Comparison of ENCODE assay signal across 10 mouse cellular contexts in the genomic region with DNA sequence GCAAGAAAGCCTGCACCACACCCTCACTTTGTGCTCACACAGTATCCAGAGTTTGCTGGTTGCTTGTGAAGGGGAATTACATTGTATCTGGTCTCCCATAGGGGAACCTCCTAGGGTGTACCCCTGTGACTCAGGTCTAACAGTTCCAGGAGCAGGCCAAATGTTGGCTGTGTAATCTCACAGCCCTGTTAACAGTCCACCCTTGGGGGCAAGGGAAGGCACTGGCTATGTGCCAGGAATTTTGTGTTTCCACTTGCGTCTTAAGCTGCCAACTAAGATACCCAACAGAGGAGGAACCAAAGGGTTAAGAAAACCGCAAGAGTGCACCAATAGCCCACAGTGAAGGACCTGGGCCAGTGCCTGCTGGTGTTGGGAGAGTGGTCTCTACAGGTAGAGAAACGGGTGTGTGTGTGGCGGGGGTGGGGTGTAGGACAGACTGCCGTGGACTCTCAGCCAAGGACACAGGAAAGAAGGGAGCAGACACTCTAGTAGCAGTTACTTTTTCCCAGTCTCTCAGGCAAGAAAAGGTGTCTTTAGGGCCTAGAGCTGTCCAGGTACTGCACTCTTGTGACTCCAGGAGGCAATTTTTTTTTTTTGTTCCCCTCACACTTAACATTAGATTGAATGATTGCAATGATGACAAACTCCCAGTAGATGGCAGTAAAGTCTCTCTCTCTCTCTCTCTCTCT. TPM values are rescaled to one million over a fixed set of nuclear protein-coding genes. Genes with fewer than 3 reads are reported as not detected.
DNase-seq lines count a peak whose midpoint lies in the region; ATAC-seq and TF ChIP-seq lines count a peak whose summit lies in the region.
"Had no signal": no experiment of that assay in that cellular context is flagged by ENCODE, and none has a peak within 500 bp of the region (broad histone marks: within the 10 kb centered on the region; RNA-seq: fewer than 3 reads in every experiment).

No protein-coding gene starts in this region.

- no peak overlapping the region for H3K4me2 ChIP-seq in embryonic facial prominence, embryonic 11.5 days (ENCODE audit: low read depth, low read length)
- peak overlapping the region; percentile 45 for H3K4me2 ChIP-seq in heart, embryonic 15.5 days

- TF ChIP-seq CTCF in lung, adult 2 months (IDR thresholded peaks at IDR 0.05; ENCODE audit: insufficient read depth, low read length) = no peak

- no peak overlapping the region for H3K4me3 ChIP-seq in embryonic facial prominence, embryonic 11.5 days (ENCODE audit: low read depth, low read length)
- H3K4me3 ChIP-seq in embryonic facial prominence, embryonic 10.5 days = no peak overlapping the region
- H3K4me3 ChIP-seq in lung, adult 2 months (replicated peaks; ENCODE audit: extremely low read depth, low read depth, low read length) = no peak overlapping the region
- H3K4me3 ChIP-seq in heart, embryonic 15.5 days = peak overlapping the region; percentile 5; the same call in 1 of the 2 replicates
- H3K4me3 ChIP-seq: megakaryocyte, embryonic 14.5 days had no signal

- no peaks in the 10 kb centered on the region for H3K27me3 ChIP-seq in embryonic facial prominence, embryonic 11.5 days (ENCODE audit: control insufficient read depth, insufficient read depth, low read length)
- no peaks in the 10 kb centered on the region for H3K27me3 ChIP-seq in embryonic facial prominence, embryonic 10.5 days (replicated peaks; ENCODE audit: low read depth, poor library complexity, severe bottlenecking)
- H3K27me3 ChIP-seq in heart, embryonic 15.5 days = peaks cover 5% of the 10 kb centered on the region; the same call in 1 of the 2 replicates
- H3K27me3 ChIP-seq in splenic B cell, adult 2 months (ENCODE audit: control insufficient read depth, insufficient read depth, low read length, poor library complexity, severe bottlenecking) = no peaks in the 10 kb centered on the region

- H3K9ac ChIP-seq in embryonic facial prominence, embryonic 11.5 days (replicated peaks; ENCODE audit: low read length) = no peak overlapping the region
- no peak overlapping the region for H3K9ac ChIP-seq in heart, embryonic 15.5 days

- no peaks in the 10 kb centered on the region for H3K9me3 ChIP-seq in embryonic facial prominence, embryonic 11.5 days (replicated peaks; ENCODE audit: control insufficient read depth, low read length)
- H3K9me3 ChIP-seq in embryonic facial prominence, embryonic 10.5 days = no peaks in the 10 kb centered on the region
- H3K9me3 ChIP-seq in heart, embryonic 15.5 days (replicated peaks) = no peaks in the 10 kb centered on the region

- ATAC-seq in embryonic facial prominence, embryonic 11.5 days (replicated peaks; ENCODE audit: insufficient number of reproducible peaks, low FRiP score, low TSS enrichment, low read depth) = no peak
- ATAC-seq in heart, embryonic 15.5 days (replicated peaks; ENCODE audit: insufficient number of reproducible peaks, insufficient read depth, low FRiP score, low read depth) = no peak
- ATAC-seq: Patski had no signal

- no peaks in the 10 kb centered on the region for H3K36me3 ChIP-seq in embryonic facial prominence, embryonic 11.5 days (replicated peaks; ENCODE audit: control insufficient read depth, insufficient read depth, low read depth, low read length)
- H3K36me3 ChIP-seq in embryonic facial prominence, embryonic 10.5 days (replicated peaks) = no peaks in the 10 kb centered on the region
- H3K36me3 ChIP-seq in heart, embryonic 15.5 days = no peaks in the 10 kb centered on the region
- no peaks in the 10 kb centered on the region for H3K36me3 ChIP-seq in splenic B cell, adult 2 months (ENCODE audit: control insufficient read depth, insufficient read depth, low read length, poor library complexity, severe bottlenecking)

- H3K4me1 ChIP-seq in embryonic facial prominence, embryonic 11.5 days (ENCODE audit: control insufficient read depth, insufficient read depth, low read length) = no peaks in the 10 kb centered on the region
- H3K4me1 ChIP-seq in embryonic facial prominence, embryonic 10.5 days = peaks cover 18% of the 10 kb centered on the region
- no peaks in the 10 kb centered on the region for H3K4me1 ChIP-seq in lung, adult 2 months (ENCODE audit: control insufficient read depth, insufficient read depth, low read length)
- peaks cover 12% of the 10 kb centered on the region for H3K4me1 ChIP-seq in heart, embryonic 15.5 days (replicated peaks)
- H3K4me1 ChIP-seq: megakaryocyte, embryonic 14.5 days had no signal

- H3K27ac ChIP-seq in embryonic facial prominence, embryonic 11.5 days (replicated peaks; ENCODE audit: low read depth, low read length) = no peak overlapping the region
- H3K27ac ChIP-seq in embryonic facial prominence, embryonic 10.5 days (replicated peaks) = no peak overlapping the region
- H3K27ac ChIP-seq in heart, embryonic 15.5 days = peak overlapping the region; percentile 76

- peak; percentile 71 for DNase-seq in embryonic facial prominence, embryonic 11.5 days (ENCODE audit: low spot score)
- no peak for DNase-seq in embryonic facial prominence, embryonic 10.5 days (ENCODE audit: low spot score)
- DNase-seq in lung, postnatal 36 days = peak; percentile 14
- no peak for DNase-seq in lung, adult 2 months
- DNase-seq in splenic B cell, adult 2 months (ENCODE audit: low read depth, low spot score) = peak; percentile 59
- DNase-seq in adrenal gland, adult 8-10 months = no peak
- DNase-seq in layer of hippocampus, adult 8-10 months (ENCODE audit: low spot score in 2 of 2) = no peak

- no peak for TF ChIP-seq POLR2A in lung, adult 2 months (IDR thresholded peaks at IDR 0.05; ENCODE audit: borderline replicate concordance, extremely low read depth, low read depth, low read length)

- 61% methylated on average over 5 of the region's 5 CpGs for WGBS in embryonic facial prominence, embryonic 11.5 days
- 68% methylated on average over 5 of the region's 5 CpGs for WGBS in embryonic facial prominence, embryonic 10.5 days
- 45% methylated on average over 5 of the region's 5 CpGs for WGBS in lung, adult 2 months
- WGBS in heart, embryonic 15.5 days = 29% methylated on average over 5 of the region's 5 CpGs

RNA-seq across cellular contexts. Expression of a gene that starts 10.1 kb away (rescaled TPM):
- polyA plus RNA-seq in embryonic facial prominence, embryonic 11.5 days (2014; fragmentation: Nextera tagmentation; extraction: Ambion mirVana) = 0.57 and 0.72 TPM in 2 replicates
- polyA plus RNA-seq in embryonic facial prominence, embryonic 10.5 days (2016; fragmentation: Nextera tagmentation; extraction: Ambion mirVana) = 0.05 and 0.06 TPM in 2 replicates
- 0.03 TPM in 1 of 2 replicates, not detected in the other for polyA plus RNA-seq in lung, adult 2 months (2012; rRNA removed)
- polyA plus RNA-seq in heart, embryonic 15.5 days (2015; fragmentation: Nextera tagmentation; extraction: Ambion mirVana) = 0.06 TPM in 1 of 2 replicates, not detected in the other
- 1 to 10 TPM; 1.8 to 4.7 (median 3.0) TPM for total RNA-seq in adrenal gland, adult 8-10 months (2022)
- total RNA-seq in layer of hippocampus, adult 8-10 months (2022) = 10 to 100 TPM; 12.3 to 18.3 (median 13.7) TPM
- polyA plus RNA-seq: Patski had no signal

RNA-seq across cellular contexts. Expression of a gene that starts 20.8 kb away (rescaled TPM):
- 0.14 and 0.18 TPM in 2 replicates for polyA plus RNA-seq in embryonic facial prominence, embryonic 11.5 days (2014; fragmentation: Nextera tagmentation; extraction: Ambion mirVana)
- polyA plus RNA-seq in embryonic facial prominence, embryonic 10.5 days (2016; fragmentation: Nextera tagmentation; extraction: Ambion mirVana) = 0.13 and 0.25 TPM in 2 replicates
- polyA plus RNA-seq in lung, adult 2 months (2012; rRNA removed) = 0.16 and 0.22 TPM in 2 replicates
- polyA plus RNA-seq in heart, embryonic 15.5 days (2015; fragmentation: Nextera tagmentation; extraction: Ambion mirVana) = 0.05 and 0.10 TPM in 2 replicates
- total RNA-seq in adrenal gland, adult 8-10 months (2022) = 1 to 10 TPM; 2.3 to 4.8 (median 3.1) TPM
- 10 to 100 TPM; 30.7 to 42.1 (median 36.4) TPM for total RNA-seq in layer of hippocampus, adult 8-10 months (2022)
- polyA plus RNA-seq: Patski had no signal

RNA-seq across cellular contexts. Expression of a gene that starts 53.5 kb away (rescaled TPM):
- polyA plus RNA-seq in embryonic facial prominence, embryonic 11.5 days (2014; fragmentation: Nextera tagmentation; extraction: Ambion mirVana) = 30.8 and 33.5 TPM in 2 replicates
- polyA plus RNA-seq in embryonic facial prominence, embryonic 10.5 days (2016; fragmentation: Nextera tagmentation; extraction: Ambion mirVana) = 35.1 and 37.1 TPM in 2 replicates
- 27.2 and 33.9 TPM in 2 replicates for polyA plus RNA-seq in lung, adult 2 months (2012; rRNA removed)
- 18.7 and 23.4 TPM in 2 replicates for polyA plus RNA-seq in heart, embryonic 15.5 days (2015; fragmentation: Nextera tagmentation; extraction: Ambion mirVana)
- 10 to 100 TPM; 25.4 to 43.9 (median 32.1) TPM for total RNA-seq in adrenal gland, adult 8-10 months (2022)
- total RNA-seq in layer of hippocampus, adult 8-10 months (2022) = 10 to 100 TPM; 70.7 to 89.0 (median 86.1) TPM

Comparison
In these comparisons a context has a peak if more than half of its experiments do, and no peak if none do; other contexts are left out.
1. DNase-seq: peak in embryonic facial prominence, embryonic 11.5 days (single experiment), lung, postnatal 36 days (single experiment) and splenic B cell, adult 2 months (single experiment); none in embryonic facial prominence, embryonic 10.5 days (single experiment), lung, adult 2 months (single experiment), adrenal gland, adult 8-10 months (single experiment) and layer of hippocampus, adult 8-10 months (0 of 2).